Mouse (Mus musculus): Measurements from ENCODE around the gene Olfr1185-ps1.
"Not testable (repeated sequence)": the region's sequence is repeated elsewhere in the genome, so short reads cannot be mapped to it uniquely, and the experiment has no call there.

Gene Olfr1185-ps1

GRCm38 (mm10) chr2:88493020-88493419 lies at the start of gene Olfr1185-ps1:
Gene Olfr1185-ps1 (plus strand): TSS chr2:88493320.
- no peak for DNase-seq (ENCODE audit: extremely low spot score, low spot score)

DNA sequence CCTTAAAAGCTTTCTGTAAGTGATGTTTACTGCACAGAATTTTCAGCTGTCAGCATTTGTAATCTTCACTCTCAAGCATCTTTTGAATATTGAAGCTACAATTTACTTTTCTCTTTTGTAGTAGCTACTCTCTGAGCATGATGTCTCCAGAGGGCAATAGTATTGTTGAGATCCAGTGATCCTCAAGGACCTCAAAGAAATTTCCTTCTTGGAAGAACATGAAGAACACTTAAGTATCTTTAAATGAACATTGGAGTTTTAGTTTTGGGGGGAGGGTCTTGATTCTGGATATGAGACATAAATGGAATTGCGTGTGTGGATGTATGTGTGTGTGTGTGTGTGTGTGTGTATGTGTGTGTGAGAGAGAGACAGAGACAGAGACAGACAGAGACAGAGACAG lies 44.1 kb upstream of the Olfr1185-ps1 start, which contains the start of gene Gm13757:
TSS of gene Gm13757 (minus strand) at position 101 of the 400 bp plus-strand sequence.
- no peak for DNase-seq (ENCODE audit: extremely low spot score, low spot score)

DNA sequence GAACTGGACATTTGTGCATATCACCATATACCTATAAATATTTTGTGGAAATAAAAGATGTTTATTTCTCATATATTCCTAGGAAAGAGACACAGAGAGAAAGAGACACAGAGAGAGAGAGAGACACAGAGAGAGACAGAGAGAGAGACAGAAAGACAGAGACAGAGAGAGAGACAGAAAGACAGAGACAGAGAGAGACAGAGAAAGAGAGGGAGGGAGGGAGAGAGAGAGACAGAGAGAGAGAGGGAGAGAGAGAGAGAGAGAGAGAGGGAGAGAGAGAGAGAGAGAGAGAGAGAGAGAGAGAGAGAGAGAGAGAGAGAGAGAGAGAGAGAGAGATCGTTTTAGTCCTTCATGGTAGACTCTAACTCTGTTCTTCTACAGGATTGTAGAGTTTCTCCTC lies 38.6 kb upstream of the Olfr1185-ps1 start, which contains the start of gene Olfr1183:
TSS of gene Olfr1183 (plus strand) at position 301 of the 400 bp plus-strand sequence.
- not testable (repeated sequence) for DNase-seq (ENCODE audit: extremely low spot score, low spot score)

DNA sequence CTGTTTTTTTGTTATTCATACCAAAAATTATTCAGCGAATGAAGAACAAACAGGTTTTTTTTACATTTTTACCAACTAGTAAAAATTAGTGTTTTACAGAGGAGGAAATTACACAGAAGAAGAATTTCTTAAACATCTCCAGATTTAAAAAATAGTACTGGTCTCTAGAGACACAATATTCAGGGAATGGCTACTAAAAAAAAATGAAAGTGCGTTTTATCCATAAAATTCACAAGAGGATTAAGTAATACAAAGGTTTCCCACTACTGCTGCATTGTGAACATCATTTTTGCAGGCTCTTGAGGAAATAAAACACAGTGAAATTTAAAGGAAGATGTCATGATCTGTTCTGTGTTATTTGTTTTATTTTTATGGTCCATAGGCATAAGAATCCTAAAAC lies 9.8 kb upstream of the Olfr1185-ps1 start, which contains the start of gene Olfr1184:
TSS of gene Olfr1184 (plus strand) at position 301 of the 400 bp plus-strand sequence.
- DNase-seq (ENCODE audit: extremely low spot score, low spot score) = no peak

- DNase-seq (ENCODE audit: extremely low spot score, low spot score) = no peak
These were observed 25.1 kb downstream of the Olfr1185-ps1 start, which contains the start of gene Olfr1186 for GRCm38 (mm10) chr2:88518251-88518650. Gene Olfr1186 (plus strand): TSS chr2:88518551.

DNA sequence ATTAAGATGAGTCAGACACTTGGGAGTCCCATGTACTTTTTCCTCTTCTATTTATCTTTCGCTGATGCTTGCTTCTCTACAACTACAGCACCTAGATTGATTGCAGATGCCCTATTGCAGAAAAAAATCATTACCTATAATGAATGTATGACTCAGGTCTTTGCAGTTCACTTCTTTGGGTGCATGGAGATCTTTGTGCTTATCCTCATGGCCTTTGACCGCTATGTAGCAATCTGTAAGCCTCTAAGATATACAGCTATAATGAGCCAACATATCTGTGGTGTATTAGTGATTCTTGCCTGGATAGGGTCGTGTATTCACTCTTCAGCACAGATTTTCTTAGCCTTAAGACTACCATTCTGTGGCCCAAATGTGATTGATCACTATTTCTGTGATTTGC lies 32.6 kb downstream of the Olfr1185-ps1 start:
- DNase-seq (ENCODE audit: extremely low spot score, low spot score) = no peak

All from neural tube, embryonic 10.5 days (tissue).